Mouse (Mus musculus): ENCODE results near the gene Phf5a.

The Phf5a gene

GRCm38 (mm10) chr15:81847161-81847560 is 24.6 kb downstream of the Phf5a start:
- no peak for DNase-seq

GRCm38 (mm10) chr15:81846755-81847154 is 25.0 kb downstream of the Phf5a start:
- no peak for DNase-seq

- DNase-seq: peak; percentile 47 to 56
Measured at GRCm38 (mm10) chr15:81845724-81846123, 26.0 kb downstream of the Phf5a start.

- DNase-seq: no peak
Measured at GRCm38 (mm10) chr15:81845033-81845625, 26.6 kb downstream of the Phf5a start.

- no peak for DNase-seq
Measured at GRCm38 (mm10) chr15:81842275-81842674, 29.4 kb downstream of the Phf5a start.

- no peak for DNase-seq
Measured at GRCm38 (mm10) chr15:81840306-81840705, 31.4 kb downstream of the Phf5a start.

GRCm38 (mm10) chr15:81839634-81840033 is 32.1 kb downstream of the Phf5a start:
- peak; percentile 79 to 90 for DNase-seq

GRCm38 (mm10) chr15:81838554-81839235 is 33.0 kb downstream of the Phf5a start:
- peak; percentile 25 to 48 for DNase-seq

GRCm38 (mm10) chr15:81836966-81837920 is 34.5 kb downstream of the Phf5a start:
- DNase-seq: no peak

- peak; percentile 85 to 93 for DNase-seq
Measured at GRCm38 (mm10) chr15:81836124-81836821, 35.4 kb downstream of the Phf5a start.

- DNase-seq: no peak
Measured at GRCm38 (mm10) chr15:81835007-81835880, 36.5 kb downstream of the Phf5a start.

GRCm38 (mm10) chr15:81834171-81834841 is 37.4 kb downstream of the Phf5a start:
- no peak for DNase-seq

- no peak for DNase-seq
Measured at GRCm38 (mm10) chr15:81833481-81833880, 38.2 kb downstream of the Phf5a start.

- DNase-seq: no peak
Measured at GRCm38 (mm10) chr15:81832219-81832618, 39.5 kb downstream of the Phf5a start.

GRCm38 (mm10) chr15:81831136-81831825 is 40.4 kb downstream of the Phf5a start:
- DNase-seq: peak; percentile 95

GRCm38 (mm10) chr15:81830530-81830929 is 41.2 kb downstream of the Phf5a start:
- DNase-seq: no peak

- DNase-seq: no peak
Measured at GRCm38 (mm10) chr15:81829208-81829580, 42.5 kb downstream of the Phf5a start.

- DNase-seq: no peak
Measured at GRCm38 (mm10) chr15:81828426-81829207, 43.1 kb downstream of the Phf5a start.

- DNase-seq: no peak
Measured at GRCm38 (mm10) chr15:81824832-81825231, 46.9 kb downstream of the Phf5a start.

GRCm38 (mm10) chr15:81822631-81823030 is 49.1 kb downstream of the Phf5a start:
- DNase-seq: no peak

Measured in lung, postnatal 4 days (tissue).